Mouse (Mus musculus) retina, postnatal 7 days (tissue): ENCODE data around the gene Rgma.

Experiments
- DNase-seq: peaks from one replicate; pipeline ENCODE4 v3.0.0-alpha.2; 2012; ENCODE audit warnings: low read depth, low spot score

The Rgma gene

DNA sequence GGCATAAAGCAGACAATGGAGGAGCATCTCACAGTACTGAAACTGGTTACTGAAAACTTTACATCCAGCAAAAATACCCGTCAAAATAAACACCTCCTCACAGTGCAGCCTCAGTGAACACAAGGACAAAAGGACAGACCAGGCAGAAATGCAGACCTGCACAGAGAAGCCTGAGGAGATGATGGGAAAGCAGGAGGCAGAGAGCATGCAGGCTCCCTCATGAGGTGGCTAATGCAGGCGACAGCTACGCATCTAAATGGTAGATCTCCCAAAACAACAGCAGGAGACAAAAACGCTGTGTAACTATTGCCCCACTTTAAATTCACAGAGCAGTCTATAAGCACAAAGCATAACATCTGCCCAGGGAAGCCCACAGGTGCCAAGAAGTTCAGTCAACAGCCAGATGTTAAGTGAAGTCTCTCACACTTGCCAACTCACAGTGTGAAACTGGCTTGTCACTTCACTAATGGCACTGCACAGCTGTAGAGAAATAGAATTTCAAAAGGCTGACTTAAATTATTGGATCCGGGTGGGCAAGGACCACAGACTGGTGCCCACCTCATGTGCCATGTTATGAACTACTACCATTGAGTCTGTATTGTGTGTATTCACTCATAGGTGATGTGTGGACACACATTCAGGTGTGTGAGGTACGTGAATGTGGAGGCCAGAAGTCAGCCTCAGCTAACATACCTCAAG, 58.5 kb downstream of the Rgma start:
- DNase-seq: no peak

DNA sequence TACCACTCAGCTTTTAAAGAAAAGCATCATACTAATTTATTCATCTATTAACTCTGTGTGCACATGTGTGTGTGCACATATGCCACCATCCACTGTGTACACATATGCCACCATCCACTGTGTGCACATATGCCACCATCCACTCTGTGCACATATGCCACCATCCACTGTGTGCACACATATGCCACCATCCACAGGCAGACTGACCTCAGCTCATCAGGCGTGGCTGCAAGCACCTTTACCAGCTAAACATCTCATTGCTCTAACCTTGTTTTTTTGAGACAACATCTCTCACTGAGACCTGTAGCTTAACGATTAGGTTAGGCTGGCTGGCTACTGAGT, 59.0 kb downstream of the Rgma start:
- no peak for DNase-seq

DNA sequence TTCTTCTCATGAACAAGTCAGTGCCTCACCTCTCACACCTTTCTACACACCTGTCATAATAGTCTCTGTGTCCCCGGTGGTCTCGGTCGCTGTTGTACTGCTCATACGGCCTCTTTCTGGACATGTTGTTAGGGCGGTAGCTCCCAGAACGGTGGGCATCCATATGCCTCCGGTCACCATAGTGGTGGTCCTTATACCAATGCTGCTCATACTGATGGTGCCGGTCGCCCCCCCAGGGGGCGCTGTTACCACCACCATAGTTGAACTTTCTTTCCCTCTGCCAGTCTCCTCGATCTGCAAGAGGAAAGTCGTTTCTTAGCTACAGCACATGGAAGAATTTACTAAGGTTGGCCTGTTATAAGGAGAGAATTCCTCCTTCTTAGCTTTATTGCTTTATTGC, 60.4 kb downstream of the Rgma start:
- DNase-seq: no peak

DNA sequence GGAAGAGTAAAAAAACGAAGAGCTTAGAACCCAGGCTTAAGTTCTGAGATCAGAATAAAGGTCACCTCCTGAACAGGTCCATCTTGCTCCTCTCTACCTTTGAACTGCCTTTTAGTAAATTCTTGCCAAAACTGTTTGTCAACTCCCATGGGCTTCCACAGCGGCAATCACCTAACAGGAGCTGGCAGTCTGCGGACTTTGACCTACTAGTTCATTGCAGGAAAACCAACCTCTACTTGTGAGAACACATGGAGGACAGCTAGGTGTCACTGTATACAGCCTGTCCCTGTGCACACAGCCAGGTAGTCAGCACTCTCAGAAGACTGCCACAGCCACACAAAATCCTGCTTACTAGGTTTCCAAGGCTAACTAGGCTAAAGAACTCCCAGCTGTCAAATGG, 66.5 kb downstream of the Rgma start:
- DNase-seq: no peak

DNA sequence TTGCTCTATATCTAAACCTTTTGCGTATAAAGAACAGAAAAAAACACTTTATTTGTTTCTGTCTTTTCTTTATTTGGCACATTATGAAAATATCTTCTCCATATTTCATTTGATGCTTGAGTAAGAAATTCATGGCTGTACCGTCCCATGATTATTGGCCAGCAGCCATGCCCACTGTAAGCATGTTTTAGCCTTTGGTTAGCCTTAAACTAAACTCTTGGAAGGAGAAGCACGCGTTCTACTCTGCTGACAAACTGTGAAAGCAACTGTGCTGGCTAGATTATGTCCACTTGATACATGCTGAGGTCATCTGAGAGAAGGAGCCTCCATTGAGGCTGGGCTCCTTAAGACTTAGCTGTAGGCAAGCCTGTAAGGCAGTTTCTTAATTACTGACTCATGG, 66.9 kb downstream of the Rgma start:
- no peak for DNase-seq

DNA sequence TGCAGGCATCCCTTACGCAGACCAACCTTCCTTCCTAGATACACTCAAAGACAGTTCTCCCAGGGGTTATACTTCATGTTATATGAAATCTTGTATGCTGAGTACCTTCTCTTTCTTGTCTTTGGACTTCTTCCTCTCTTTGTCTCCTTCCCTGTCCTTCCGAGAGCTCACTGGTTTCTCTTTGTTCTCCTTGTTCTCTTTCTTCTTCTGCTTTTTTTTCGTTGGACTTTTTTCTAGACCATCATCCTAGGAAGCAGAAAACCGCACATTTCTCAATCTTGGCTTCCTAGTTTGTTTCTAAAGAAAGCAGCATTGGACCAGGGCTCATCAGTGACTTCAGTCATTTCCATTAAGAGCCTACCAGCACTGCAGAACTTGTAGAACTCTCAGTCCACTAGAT, 76.3 kb downstream of the Rgma start:
- no peak for DNase-seq

- no peak for DNase-seq
Measured at GRCm38 (mm10) chr7:73452187-73452808, 77.0 kb downstream of the Rgma start.

DNA sequence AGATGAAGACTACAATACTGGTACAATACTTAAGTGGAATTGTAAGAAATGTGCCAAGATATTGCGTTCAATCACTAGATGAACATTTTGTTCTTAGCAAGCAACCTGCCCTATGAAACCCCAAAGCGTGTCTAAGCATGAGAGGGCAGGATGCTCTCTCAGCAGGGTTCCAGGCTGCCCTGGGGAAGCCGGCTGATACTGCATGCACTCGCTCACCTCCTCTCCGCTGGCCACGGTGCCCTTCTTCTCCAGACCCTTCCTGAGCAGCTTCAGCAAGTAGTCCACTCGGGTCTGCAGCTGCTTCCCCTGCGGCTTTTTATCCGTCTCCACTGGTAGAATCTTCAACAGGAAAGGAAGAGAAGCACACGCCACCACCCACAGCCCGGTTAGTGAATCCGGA, 78.8 kb downstream of the Rgma start:
- DNase-seq: no peak

DNA sequence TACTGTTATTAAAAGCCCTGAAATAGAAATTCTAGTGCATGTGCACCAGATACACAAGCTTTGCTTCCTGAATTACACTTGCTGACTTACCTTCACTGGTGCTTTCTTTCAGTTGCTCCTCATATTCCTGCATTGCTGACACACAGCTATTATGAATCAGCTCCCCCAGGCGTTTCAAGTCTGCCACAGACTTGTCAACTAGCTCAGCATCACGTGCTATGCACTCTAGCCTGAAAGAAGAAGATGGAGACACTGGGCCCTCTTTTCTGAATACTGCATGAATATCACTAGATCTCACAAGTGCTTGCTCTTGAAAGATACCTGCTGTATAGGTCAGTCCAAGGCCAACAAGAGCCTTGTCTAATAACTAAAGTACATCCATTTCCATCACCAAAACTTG, 88.2 kb downstream of the Rgma start:
- no peak for DNase-seq

GRCm38 (mm10) chr7:73467741-73468140, 92.4 kb downstream of the Rgma start:
- no peak for DNase-seq
